Mouse (Mus musculus) megakaryocyte, embryonic 14.5 days (primary cell): ENCODE results near the gene H2-T23.

ENCODE experiments used
- FLI1 ChIP-seq: IDR thresholded peaks from 2 replicates; pipeline ENCODE4 v1.6.1; 2012; ENCODE audit warnings: low read length, inconsistent platforms, mixed read lengths
- GATA1 ChIP-seq: IDR thresholded peaks from 3 replicates; pipeline ENCODE4 v1.6.1; 2012; ENCODE audit warnings: mixed read lengths, low read length, inconsistent platforms, borderline replicate concordance

- TF ChIP-seq GATA1 (no peak; the same call in 2 of the 3 replicates), FLI1 (no peak)
Observed at GRCm38 (mm10) chr17:36020191-36021073, 12.2 kb downstream of the H2-T23 start, which contains the start of gene H2-T24.
